Mouse (Mus musculus) lung, embryonic 14.5 days (tissue): ENCODE data around the gene Cwc15. TPM values are rescaled to one million over a fixed set of nuclear protein-coding genes. Genes with fewer than 3 reads are reported as not detected.
A peak's percentile ranks its signal among the peaks of the same experiment; 100 is the strongest.

Experiments
- ATAC-seq: fragments of 200-750 bp; cut with Nextera tagmentation; 2 replicates; pipeline ENCODE4 v1.8.0; 2017; ENCODE audit warnings: mild to moderate bottlenecking, moderate TSS enrichment, moderate library complexity; ENCODE audit not compliant: insufficient read depth
- DNase-seq: peaks from one replicate; pipeline ENCODE4 v3.0.0-alpha.2; 2015
- H3K27ac ChIP-seq: fragments of 300-500 bp; sonication (generic); 2 replicates; pipeline ENCODE4 v1.5.1; 2014; ENCODE audit warnings: low read depth, mild to moderate bottlenecking, moderate library complexity
- H3K27me3 ChIP-seq: fragments of 300-500 bp; sonication (generic); 2 replicates; pipeline ENCODE4 v1.6.1; 2014; ENCODE audit warnings: low read length, control low read depth; ENCODE audit not compliant: insufficient read depth
- H3K36me3 ChIP-seq: fragments of 300-500 bp; sonication (generic); 2 replicates; pipeline ENCODE4 v1.6.1; 2014; ENCODE audit warnings: control low read depth; ENCODE audit not compliant: insufficient read depth
- H3K4me1 ChIP-seq: fragments of 300-500 bp; sonication (generic); 2 replicates; pipeline ENCODE4 v1.6.1; 2014; ENCODE audit warnings: antibody characterized with exemption, control low read depth; ENCODE audit not compliant: insufficient read depth
- H3K4me2 ChIP-seq: fragments of 300-500 bp; sonication (generic); 2 replicates; pipeline ENCODE4 v1.6.1; 2014; ENCODE audit warnings: mild to moderate bottlenecking
- H3K4me3 ChIP-seq: fragments of 300-500 bp; sonication (generic); 2 replicates; pipeline ENCODE4 v1.5.1; 2014; ENCODE audit warnings: low read depth, low read length
- H3K9ac ChIP-seq: fragments of 300-500 bp; sonication (generic); 2 replicates; pipeline ENCODE4 v1.6.1; 2014
- H3K9me3 ChIP-seq: fragments of 300-500 bp; sonication (generic); 2 replicates; pipeline ENCODE4 v1.6.1; 2016; ENCODE audit warnings: low read depth, low read length, control low read depth
- CTCF ChIP-seq: IDR thresholded peaks from 2 replicates; pipeline ENCODE4 v1.5.1; 2016; ENCODE audit warnings: antibody characterized with exemption, low read depth
- WGBS: fragments of 180-500 bp; shearing (Covaris S2); extraction: QIAGEN DNeasy Blood & Tissue Kit; methylation state at CpG from one replicate; pipeline ENCODE4 v1.1.7; 2014; 5-methylcytosine and 5-hydroxymethylcytosine counted together
- polyA plus RNA-seq: library from polyadenylated mRNA; unstranded; fragments of >200 nt; fragmentation: Nextera tagmentation; extraction: Ambion mirVana; gene quantifications from 2 replicates; pipeline ENCODE4 v1.2.1, GENCODE M21; 2014

The Cwc15 gene
- polyA plus RNA-seq, 1 experiment from 2014 or later, result 146 TPM

GRCm38 (mm10) chr9:14532283-14532682, 31.9 kb downstream of the Cwc15 start:
- WGBS, result 51% methylated on average over 3 of the region's 3 CpGs
- no peak for TF ChIP-seq CTCF
- H3K4me2 ChIP-seq, result no peak overlapping the region
- DNase-seq (no peak), ATAC-seq (no peak)
- H3K9ac ChIP-seq, result no peak overlapping the region
- no peaks in the 10 kb centered on the region for H3K36me3 ChIP-seq
- H3K4me3 ChIP-seq, result no peak overlapping the region
- no peak overlapping the region for H3K27ac ChIP-seq
- no peaks in the 10 kb centered on the region for H3K9me3 ChIP-seq
- H3K27me3 ChIP-seq, result no peaks in the 10 kb centered on the region
- H3K4me1 ChIP-seq, result no peaks in the 10 kb centered on the region

GRCm38 (mm10) chr9:14533659-14534058, 33.2 kb downstream of the Cwc15 start:
- Histone ChIP-seq H3K27me3 (no peaks in the 10 kb centered on the region), H3K4me1 (no peaks in the 10 kb centered on the region), H3K36me3 (no peaks in the 10 kb centered on the region), H3K9ac (no peak overlapping the region), H3K9me3 (no peaks in the 10 kb centered on the region), H3K4me3 (no peak overlapping the region), H3K27ac (no peak overlapping the region), H3K4me2 (no peak overlapping the region)
- DNase-seq, result no peak
- ATAC-seq, result no peak
- WGBS, result 78% methylated on average over 2 of the region's 2 CpGs
- TF ChIP-seq CTCF, result no peak

- no peak overlapping the region for H3K27ac ChIP-seq
Observed at GRCm38 (mm10) chr9:14534833-14535456, 34.5 kb downstream of the Cwc15 start.

DNA sequence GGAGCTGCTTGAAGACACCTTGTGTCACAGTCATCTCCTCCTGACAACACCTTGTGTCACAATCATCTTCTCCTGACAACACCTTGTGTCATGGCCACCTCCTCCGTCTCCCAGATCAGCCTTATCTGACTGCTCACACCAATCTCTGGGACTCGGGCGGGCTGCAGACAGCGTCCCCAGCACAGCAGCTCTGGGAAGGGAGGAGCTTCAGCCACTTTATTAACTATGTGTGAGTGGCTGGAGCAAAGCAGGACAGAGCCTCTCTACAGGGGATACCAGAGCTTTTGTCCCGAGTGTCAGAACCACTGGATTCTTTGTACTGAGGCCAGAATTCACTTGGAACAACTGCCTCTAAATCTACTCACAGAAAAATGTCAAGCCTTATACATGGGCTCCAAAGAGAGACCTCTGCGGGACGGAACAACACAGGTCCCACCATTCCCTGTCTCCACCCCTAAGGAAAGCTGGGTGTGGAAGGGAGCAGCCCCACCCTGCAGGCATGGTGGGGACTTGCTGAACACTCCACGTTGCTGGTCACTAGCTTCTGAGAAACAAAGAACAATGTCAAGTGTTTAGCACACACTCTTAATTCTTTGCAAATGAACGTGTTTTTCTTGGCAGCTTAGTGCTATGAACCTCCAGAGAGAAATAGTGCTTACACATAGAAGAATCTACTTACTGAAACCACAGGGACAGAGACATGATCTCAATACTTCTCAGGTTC, 43.8 kb downstream of the Cwc15 start:
- Histone ChIP-seq H3K4me1 (no peaks in the 10 kb centered on the region), H3K27me3 (no peaks in the 10 kb centered on the region), H3K27ac (no peak overlapping the region), H3K4me2 (no peak overlapping the region), H3K4me3 (no peak overlapping the region), H3K9me3 (no peaks in the 10 kb centered on the region), H3K9ac (no peak overlapping the region), H3K36me3 (peaks cover 66% of the 10 kb centered on the region)
- no peak for TF ChIP-seq CTCF
- DNase-seq (peak; percentile 26), ATAC-seq (peak; percentile 71)
- 43% methylated on average over 9 of the region's 9 CpGs for WGBS

More at GRCm38 (mm10) chr9:14534833-14535456, 34.5 kb downstream of the Cwc15 start:
- no peak for TF ChIP-seq CTCF
- no peaks in the 10 kb centered on the region for H3K36me3 ChIP-seq
- no peaks in the 10 kb centered on the region for H3K27me3 ChIP-seq
- H3K4me3 ChIP-seq, result no peak overlapping the region
- H3K4me1 ChIP-seq, result no peaks in the 10 kb centered on the region
- no peak for ATAC-seq
- H3K9me3 ChIP-seq, result no peaks in the 10 kb centered on the region
- no peak for DNase-seq
- H3K9ac ChIP-seq, result no peak overlapping the region
- WGBS, result 66% methylated on average over 9 of the region's 9 CpGs
- H3K4me2 ChIP-seq, result no peak overlapping the region

DNA sequence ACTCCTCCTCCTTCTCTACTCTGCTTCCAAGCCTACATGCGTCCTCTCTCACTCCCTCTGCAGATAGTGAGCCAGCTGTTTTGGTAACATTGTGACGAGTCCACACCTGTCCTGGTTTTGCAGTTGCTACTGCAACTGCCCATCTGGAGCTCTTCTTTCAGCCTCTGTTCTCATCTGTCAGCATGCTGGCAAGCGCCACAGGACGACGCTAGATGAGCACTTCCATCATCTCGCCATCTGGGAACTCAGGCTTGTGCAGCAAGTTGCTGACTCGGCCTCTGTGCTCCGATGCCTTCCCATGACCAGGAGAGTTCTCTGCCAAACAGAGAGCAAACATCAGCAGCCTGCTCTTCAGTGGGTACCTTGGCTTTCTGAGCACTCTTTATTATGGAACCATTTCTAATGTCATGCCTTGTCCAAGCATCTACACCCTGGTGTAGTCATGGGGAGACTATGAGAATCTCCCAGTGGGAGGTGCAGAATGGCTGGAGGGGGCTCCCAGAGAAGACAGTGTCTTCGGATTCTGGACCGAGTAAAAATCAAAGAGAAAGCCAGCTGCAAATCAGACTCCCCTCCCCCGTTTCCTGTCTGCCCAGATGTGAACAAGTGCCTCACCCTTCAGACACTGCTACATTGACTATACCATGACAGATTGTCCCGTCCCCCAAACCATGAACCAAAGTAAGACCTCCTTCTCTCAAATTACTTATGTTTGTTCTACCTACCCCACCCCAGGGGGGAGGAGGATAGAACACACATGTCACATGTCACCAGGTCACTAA, 47.4 kb downstream of the Cwc15 start:
- H3K4me1 ChIP-seq, result no peaks in the 10 kb centered on the region
- H3K36me3 ChIP-seq, result peaks cover 81% of the 10 kb centered on the region
- 39% methylated on average over 12 of the region's 12 CpGs for WGBS
- no peak for TF ChIP-seq CTCF
- DNase-seq (peak; percentile 61), ATAC-seq (no peak)
- no peak overlapping the region for H3K4me3 ChIP-seq
- no peak overlapping the region for H3K4me2 ChIP-seq
- no peak overlapping the region for H3K9ac ChIP-seq
- peak overlapping the region; percentile 46; the same call in 1 of the 2 replicates for H3K27ac ChIP-seq
- H3K27me3 ChIP-seq, result no peaks in the 10 kb centered on the region
- H3K9me3 ChIP-seq, result no peaks in the 10 kb centered on the region

DNA sequence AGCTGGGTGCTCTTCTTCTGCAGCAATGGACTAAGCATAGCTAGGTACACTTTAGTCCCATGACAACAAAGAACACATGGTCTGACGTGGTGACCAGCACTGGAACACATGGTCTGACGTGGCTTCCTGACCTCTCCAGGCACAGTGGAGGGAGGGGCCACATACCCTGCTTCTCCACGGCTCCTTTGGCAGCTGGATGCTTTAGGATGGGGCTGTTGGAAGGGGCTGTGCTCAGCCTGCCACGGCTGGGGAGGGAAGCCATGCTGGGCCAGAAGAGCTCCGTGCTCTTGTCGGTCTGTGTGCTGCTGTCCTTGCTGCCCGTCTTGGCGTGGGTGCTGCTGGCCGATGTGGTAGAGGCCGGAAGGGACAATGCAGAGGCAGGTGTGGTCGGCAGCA, 47.9 kb downstream of the Cwc15 start:
- no peaks in the 10 kb centered on the region for H3K27me3 ChIP-seq
- H3K27ac ChIP-seq, result no peak overlapping the region
- peaks cover 85% of the 10 kb centered on the region for H3K36me3 ChIP-seq
- WGBS, result 64% methylated on average over 11 of the region's 11 CpGs
- H3K9ac ChIP-seq, result no peak overlapping the region
- no peaks in the 10 kb centered on the region for H3K9me3 ChIP-seq
- no peak overlapping the region for H3K4me3 ChIP-seq
- no peak overlapping the region for H3K4me2 ChIP-seq
- no peak for ATAC-seq
- TF ChIP-seq CTCF, result no peak
- no peak for DNase-seq
- no peaks in the 10 kb centered on the region for H3K4me1 ChIP-seq

DNA sequence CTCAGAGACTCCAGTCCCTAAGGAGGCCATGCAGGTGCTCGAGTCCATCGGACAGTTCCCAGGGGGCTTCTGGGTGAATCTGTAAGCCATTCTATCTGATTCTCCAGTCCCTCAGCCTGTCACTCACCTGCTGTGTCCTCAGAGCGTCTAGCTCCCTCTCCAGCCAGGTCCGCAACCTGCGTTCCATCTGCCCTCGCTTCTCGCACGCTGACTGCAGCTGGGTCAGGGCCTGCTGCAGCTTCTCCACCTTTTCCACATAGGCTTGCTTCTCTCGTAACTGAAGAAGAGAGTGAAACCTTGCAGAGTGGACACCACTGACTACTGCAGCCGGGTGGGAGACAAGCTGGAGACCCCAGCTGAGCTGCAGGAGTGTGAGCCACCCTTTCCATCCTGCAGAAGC, 57.9 kb downstream of the Cwc15 start:
- H3K4me1 ChIP-seq, result no peaks in the 10 kb centered on the region
- H3K4me3 ChIP-seq, result no peak overlapping the region
- ATAC-seq, result no peak
- H3K9ac ChIP-seq, result no peak overlapping the region
- no peaks in the 10 kb centered on the region for H3K9me3 ChIP-seq
- H3K27ac ChIP-seq, result no peak overlapping the region
- H3K4me2 ChIP-seq, result no peak overlapping the region
- no peak for TF ChIP-seq CTCF
- DNase-seq, result no peak
- no peaks in the 10 kb centered on the region for H3K27me3 ChIP-seq
- WGBS, result 90% methylated on average over 10 of the region's 10 CpGs
- H3K36me3 ChIP-seq, result peaks cover 89% of the 10 kb centered on the region
